Mouse (Mus musculus) liver, adult 2 months (tissue): ENCODE results near the gene Acot3.

ENCODE experiments used
- CTCF ChIP-seq: fragments of 200-500 bp; IDR thresholded peaks from 2 replicates; pipeline ENCODE4 v1.5.1; 2011; ENCODE audit warnings: low read depth, low read length, control low read depth
- POLR2A ChIP-seq: fragments of 200-500 bp; IDR thresholded peaks from 2 replicates; pipeline ENCODE4 v1.6.1; 2011; ENCODE audit warnings: low read length, control low read depth; ENCODE audit not compliant: insufficient read depth; ENCODE audit errors: extremely low read depth

GRCm38 (mm10) chr12:84077371-84077990 lies 25.5 kb downstream of the Acot3 start:
- TF ChIP-seq CTCF (no peak), POLR2A (no peak)
